ENCODE assay signal across 8 mouse cellular contexts in genomic region chr12:16718660-16719315, GRCm38 (mm10).
A peak's percentile ranks its signal among the peaks of the same experiment; 100 is the strongest.
DNase-seq lines count a peak whose midpoint lies in the region; ATAC-seq and TF ChIP-seq lines count a peak whose summit lies in the region.

No protein-coding gene starts in this region.

- peak; percentile 82 for TF ChIP-seq CTCF in liver, adult 2 months (IDR thresholded peaks at IDR 0.05; ENCODE audit: low read depth, low read length)

- no peak overlapping the region for H3K4me2 ChIP-seq in forebrain, embryonic 16.5 days (ENCODE audit: low read length)
- no peak overlapping the region for H3K4me2 ChIP-seq in intestine, embryonic 15.5 days (replicated peaks)
- no peak overlapping the region for H3K4me2 ChIP-seq in neural tube, embryonic 14.5 days (ENCODE audit: low read depth, low read length)

- peak; percentile 65; the same call in 1 of the 2 replicates for ATAC-seq in forebrain, embryonic 16.5 days
- ATAC-seq in intestine, embryonic 15.5 days, result peak; percentile 79
- ATAC-seq in neural tube, embryonic 14.5 days (ENCODE audit: low read depth), result peak; percentile 83; the same call in 1 of the 2 replicates

- H3K9me3 ChIP-seq in forebrain, embryonic 16.5 days (ENCODE audit: control insufficient read depth, low read length), result no peaks in the 10 kb centered on the region
- H3K9me3 ChIP-seq in intestine, embryonic 15.5 days, result no peaks in the 10 kb centered on the region
- H3K9me3 ChIP-seq in neural tube, embryonic 14.5 days (ENCODE audit: control insufficient read depth, low read length), result no peaks in the 10 kb centered on the region

- TF ChIP-seq POLR2A in liver, adult 2 months (IDR thresholded peaks at IDR 0.05; ENCODE audit: extremely low read depth, insufficient read depth, low read length), result no peak

- no peak overlapping the region for H3K4me3 ChIP-seq in forebrain, embryonic 16.5 days (replicated peaks; ENCODE audit: low read length)
- H3K4me3 ChIP-seq in intestine, embryonic 15.5 days (replicated peaks), result no peak overlapping the region
- H3K4me3 ChIP-seq in liver, adult 2 months (ENCODE audit: insufficient read depth, low read depth, low read length), result no peak overlapping the region
- H3K4me3 ChIP-seq in neural tube, embryonic 14.5 days (ENCODE audit: low read depth, low read length), result no peak overlapping the region

- no peaks in the 10 kb centered on the region for H3K27me3 ChIP-seq in forebrain, embryonic 16.5 days (replicated peaks; ENCODE audit: control insufficient read depth, insufficient read depth, low read length)
- H3K27me3 ChIP-seq in intestine, embryonic 15.5 days (replicated peaks), result no peaks in the 10 kb centered on the region
- H3K27me3 ChIP-seq in liver, adult 2 months (ENCODE audit: control insufficient read depth, insufficient read depth, low read length), result no peaks in the 10 kb centered on the region
- H3K27me3 ChIP-seq in neural tube, embryonic 14.5 days (ENCODE audit: control insufficient read depth, insufficient read depth, low read length), result no peaks in the 10 kb centered on the region

- no peak overlapping the region for H3K27ac ChIP-seq in forebrain, embryonic 16.5 days (ENCODE audit: low read length)
- no peak overlapping the region for H3K27ac ChIP-seq in intestine, embryonic 15.5 days
- H3K27ac ChIP-seq in liver, adult 2 months (replicated peaks; ENCODE audit: insufficient read depth, low read depth, low read length), result no peak overlapping the region
- H3K27ac ChIP-seq in neural tube, embryonic 14.5 days (ENCODE audit: low read depth, low read length), result no peak overlapping the region

- H3K4me1 ChIP-seq in forebrain, embryonic 16.5 days (replicated peaks; ENCODE audit: control insufficient read depth, insufficient read depth, low read length), result no peaks in the 10 kb centered on the region
- no peaks in the 10 kb centered on the region for H3K4me1 ChIP-seq in intestine, embryonic 15.5 days (replicated peaks)
- H3K4me1 ChIP-seq in liver, adult 2 months (ENCODE audit: control insufficient read depth, insufficient read depth, low read length), result no peaks in the 10 kb centered on the region
- H3K4me1 ChIP-seq in neural tube, embryonic 14.5 days (ENCODE audit: control insufficient read depth, insufficient read depth, low read length), result no peaks in the 10 kb centered on the region

- peak; percentile 11 for DNase-seq in spleen, adult 12 weeks (ENCODE audit: low spot score)
- no peak for DNase-seq in spleen, postnatal 4 days (ENCODE audit: low spot score in 2 of 2)
- DNase-seq in brain, adult 2 months (ENCODE audit: low read depth, low spot score), result peak; percentile 82
- DNase-seq in liver, adult 2 months (ENCODE audit: extremely low read depth, low read depth, low spot score), result peak; percentile 49
- DNase-seq in thymus, postnatal 14 days, result peak; percentile 70

- H3K79me2 ChIP-seq in liver, adult 2 months (ENCODE audit: control insufficient read depth, insufficient read depth, low read length), result no peaks in the 10 kb centered on the region

- H3K36me3 ChIP-seq in forebrain, embryonic 16.5 days (ENCODE audit: control insufficient read depth, insufficient read depth), result no peaks in the 10 kb centered on the region
- H3K36me3 ChIP-seq in intestine, embryonic 15.5 days, result peaks cover 8% of the 10 kb centered on the region; the same call in 1 of the 2 replicates
- no peaks in the 10 kb centered on the region for H3K36me3 ChIP-seq in liver, adult 2 months (ENCODE audit: control insufficient read depth, insufficient read depth, low read length)
- no peaks in the 10 kb centered on the region for H3K36me3 ChIP-seq in neural tube, embryonic 14.5 days (ENCODE audit: control insufficient read depth, insufficient read depth, low read length)

- no peak overlapping the region for H3K9ac ChIP-seq in forebrain, embryonic 16.5 days (replicated peaks; ENCODE audit: low read depth, low read length)
- H3K9ac ChIP-seq in intestine, embryonic 15.5 days, result no peak overlapping the region
- no peak overlapping the region for H3K9ac ChIP-seq in liver, adult 2 months (ENCODE audit: low read depth, low read length)
- no peak overlapping the region for H3K9ac ChIP-seq in neural tube, embryonic 14.5 days (replicated peaks; ENCODE audit: low read depth, low read length)

- 46% methylated on average over 8 of the region's 8 CpGs for WGBS in forebrain, embryonic 16.5 days
- 41% methylated on average over 8 of the region's 8 CpGs for WGBS in intestine, embryonic 15.5 days
- WGBS in liver, adult 2 months, result 40% methylated on average over 8 of the region's 8 CpGs
- WGBS in neural tube, embryonic 14.5 days, result 53% methylated on average over 8 of the region's 8 CpGs

Comparison
In these comparisons a context has a peak if more than half of its experiments do, and no peak if none do; other contexts are left out.
1. DNase-seq: peak in spleen, adult 12 weeks (single experiment), brain, adult 2 months (single experiment), liver, adult 2 months (single experiment) and thymus, postnatal 14 days (single experiment); none in spleen, postnatal 4 days (0 of 2).
2. Peak in every context shown above with its lines, with median percentiles within 50 percentile points of each other: ATAC-seq.